Mouse (Mus musculus): ENCODE data around the gene Mfap3.
"Not testable (repeated sequence)": the region's sequence is repeated elsewhere in the genome, so short reads cannot be mapped to it uniquely, and the experiment has no call there.

The Mfap3 gene

DNA sequence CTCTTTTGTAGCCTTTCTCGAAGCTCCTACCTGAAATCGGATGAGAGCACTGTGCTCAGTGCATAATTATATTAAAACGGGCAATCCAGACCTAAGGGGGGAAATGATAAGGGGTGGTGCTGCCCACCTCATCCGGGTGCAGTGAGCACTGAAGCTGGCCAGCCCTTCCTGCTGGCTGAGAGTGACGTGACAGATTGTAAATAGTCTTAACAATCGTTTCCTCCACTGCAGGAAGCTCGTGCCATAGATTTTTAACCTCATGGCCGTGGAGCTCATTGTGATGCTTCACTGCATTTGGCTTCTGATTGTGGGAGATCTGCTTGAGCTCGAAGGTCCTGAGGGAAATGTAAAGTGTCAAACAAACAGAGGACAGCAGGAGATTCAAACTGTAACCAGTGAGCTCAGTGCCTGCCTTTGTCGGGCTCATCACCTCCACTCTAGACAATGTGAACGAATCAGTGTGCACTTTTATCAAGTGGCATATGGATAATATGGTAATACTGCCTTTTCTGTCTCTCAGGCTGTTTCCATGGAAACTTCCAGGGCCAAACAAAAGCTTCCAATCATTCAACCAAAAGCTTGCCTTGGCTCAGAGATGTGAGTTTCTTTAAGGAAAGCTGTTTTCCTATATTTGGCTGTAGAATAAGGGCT, 13.0 kb downstream of the Mfap3 start:
- no peak for DNase-seq

DNA sequence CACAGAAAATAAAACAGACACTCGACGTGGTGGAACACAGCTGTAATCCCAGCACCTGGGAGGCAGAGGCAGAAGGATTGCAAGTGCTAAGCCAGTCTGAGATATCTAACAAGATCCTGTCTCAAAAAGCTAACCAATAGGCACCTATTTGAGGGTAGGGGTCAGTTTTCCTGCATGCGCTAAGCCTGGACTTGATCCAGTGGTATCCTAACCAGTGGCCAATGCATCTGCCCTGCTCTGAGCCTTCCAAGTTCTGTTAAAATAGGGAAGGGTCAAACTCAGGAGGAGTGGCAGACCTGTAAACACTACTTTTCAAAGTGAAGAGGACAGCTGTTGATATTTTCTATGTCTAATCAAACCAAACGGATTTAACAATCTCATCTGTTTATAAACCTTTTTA, 13.8 kb downstream of the Mfap3 start:
- DNase-seq = no peak

DNA sequence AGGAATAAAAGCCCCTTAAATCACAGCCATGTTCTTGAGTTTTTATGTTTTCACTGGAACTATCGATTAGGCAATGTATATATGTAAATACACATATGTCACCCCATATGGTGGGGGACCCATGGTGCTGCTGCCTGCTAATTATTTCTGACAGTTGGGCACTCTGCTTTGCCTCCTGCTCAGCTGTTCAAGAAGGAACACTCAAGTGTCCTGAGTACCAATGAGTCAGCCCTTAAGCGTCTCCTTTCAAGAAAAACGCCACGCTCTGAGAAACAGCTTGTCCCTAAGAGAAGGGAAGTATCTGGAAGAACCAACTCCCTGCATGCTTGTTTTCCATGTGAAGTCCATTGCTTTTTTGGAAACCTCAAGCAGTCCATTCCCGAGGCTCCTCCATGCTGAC, 17.4 kb downstream of the Mfap3 start:
- no peak for DNase-seq

DNA sequence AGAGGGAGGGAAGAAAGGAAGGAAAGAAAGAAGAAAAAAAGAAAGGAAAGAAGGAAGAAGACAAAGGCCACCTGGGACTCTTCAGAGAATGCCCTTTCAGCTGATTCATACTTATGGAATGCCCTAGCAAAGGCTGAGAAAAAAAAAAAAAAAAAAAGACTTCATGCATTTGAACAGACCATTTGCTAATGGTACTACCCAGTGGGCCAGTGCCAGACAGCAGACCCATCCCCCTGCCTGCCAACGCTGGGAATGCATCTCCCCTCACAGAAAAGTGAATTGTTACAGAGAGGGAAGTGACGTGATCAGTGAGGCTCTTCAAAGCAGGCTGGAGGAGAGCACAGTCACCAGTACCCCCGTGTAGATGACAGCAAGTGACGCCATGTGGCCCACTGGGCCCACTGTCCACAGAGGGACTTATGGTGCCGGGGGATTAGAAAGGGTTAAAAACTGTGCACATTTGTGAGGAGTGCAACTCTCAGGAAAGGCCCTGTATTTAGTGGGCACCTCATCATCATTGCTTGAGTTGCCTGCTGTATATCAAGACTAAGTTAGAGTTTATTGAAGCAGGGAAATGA, 21.5 kb downstream of the Mfap3 start:
- DNase-seq = no peak

DNA sequence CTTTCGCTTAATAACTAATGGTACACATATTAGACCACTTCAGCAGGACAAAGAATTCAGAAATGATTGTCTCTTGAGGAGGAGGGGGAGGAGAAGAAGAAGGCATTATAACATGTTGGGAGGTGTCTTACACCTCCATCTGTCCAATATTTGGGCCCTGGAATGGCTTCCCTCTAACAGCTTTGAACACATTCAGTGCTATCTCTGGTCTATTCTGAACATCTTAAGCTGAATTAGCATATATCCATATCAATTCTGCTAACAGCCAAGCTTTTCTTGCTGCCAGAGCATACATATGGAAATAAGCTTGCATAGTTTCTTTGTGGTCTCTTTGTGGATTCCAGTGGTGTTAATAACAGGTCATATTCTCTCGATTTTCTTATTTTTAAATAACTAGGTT, 22.2 kb downstream of the Mfap3 start:
- DNase-seq = no peak

DNA sequence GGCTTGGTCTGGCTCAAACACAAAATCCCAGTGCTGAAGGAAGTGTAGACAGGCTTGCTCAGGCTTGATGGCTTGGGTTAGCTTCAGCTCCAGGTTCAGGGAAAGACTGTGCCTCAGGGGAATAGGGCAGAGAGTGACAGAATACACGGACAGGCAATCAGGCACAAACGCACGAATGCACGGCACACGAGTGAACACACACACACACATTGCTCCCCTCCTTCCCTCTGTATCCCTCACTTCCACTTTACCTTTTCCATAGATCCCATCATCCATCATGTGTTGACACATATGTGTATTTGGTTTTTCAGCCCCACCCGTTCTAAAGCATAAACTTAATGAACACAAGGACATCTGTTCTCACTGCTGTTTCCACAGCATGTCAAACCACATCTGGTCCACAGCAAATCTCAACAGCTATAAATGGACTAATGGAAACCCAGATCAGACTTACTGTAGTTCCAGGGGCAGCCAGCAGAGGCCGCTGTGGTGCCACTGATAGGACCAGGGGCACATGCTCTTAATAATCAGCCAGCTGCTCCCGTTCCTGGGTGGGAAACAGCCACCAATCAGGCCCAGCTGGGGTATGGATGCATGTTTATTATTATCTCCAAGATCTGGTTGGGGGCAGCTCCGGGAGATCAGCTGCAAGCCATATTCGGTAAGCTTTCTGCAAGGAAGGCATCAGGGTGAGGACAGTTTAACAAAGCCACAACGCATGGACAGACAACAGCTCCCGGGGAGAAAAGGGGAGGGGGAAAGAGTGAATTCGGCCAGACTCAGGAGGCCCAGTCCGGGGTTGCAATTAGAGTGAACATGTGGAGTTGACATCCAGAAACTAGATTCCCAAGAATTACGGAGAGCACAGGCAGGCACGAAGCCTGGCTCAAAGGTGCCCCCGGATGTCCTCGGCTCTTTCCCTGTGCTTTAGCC, 30.4 kb downstream of the Mfap3 start:
- DNase-seq = peak; percentile 90 to 94

DNA sequence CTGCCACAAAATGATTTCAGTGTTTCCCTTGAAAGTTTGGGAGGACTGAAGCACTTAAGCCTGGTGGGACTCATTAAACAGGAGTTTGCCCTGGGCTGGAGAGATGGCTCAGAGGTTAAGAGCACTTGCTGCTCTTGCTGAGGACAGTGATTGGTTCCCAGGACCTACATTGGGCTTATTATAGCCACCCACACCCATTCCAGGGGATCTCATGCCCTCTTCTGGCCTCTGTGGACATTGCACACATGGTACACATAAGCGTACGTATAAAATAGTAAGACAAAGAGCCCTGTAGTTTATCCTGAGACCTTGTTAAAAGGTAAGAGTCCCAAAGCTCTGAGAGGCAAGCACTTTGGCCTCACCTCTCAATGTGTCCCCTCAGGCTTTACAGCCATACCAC, 31.8 kb downstream of the Mfap3 start:
- peak in 1 of 2 experiments; percentile 29 for DNase-seq

DNA sequence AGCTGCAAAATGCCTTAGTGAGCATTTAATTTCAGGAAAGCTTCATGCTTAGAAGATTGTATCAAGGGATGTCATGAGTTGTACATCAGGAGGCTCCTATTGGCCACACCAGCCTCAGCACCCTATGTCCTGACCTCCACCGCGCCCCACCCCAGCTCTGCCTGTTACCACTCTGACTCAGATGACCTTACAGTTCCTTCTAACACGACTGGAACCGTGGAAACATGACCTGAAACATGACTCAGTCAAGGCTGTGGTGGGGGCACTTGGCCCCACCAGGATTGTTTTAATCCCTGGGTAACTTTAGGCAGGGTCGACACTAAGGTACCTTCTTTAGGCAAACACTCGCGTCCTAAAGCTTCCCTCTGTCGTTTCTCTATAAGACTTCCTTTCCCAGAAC, 32.6 kb downstream of the Mfap3 start:
- DNase-seq = no peak

DNA sequence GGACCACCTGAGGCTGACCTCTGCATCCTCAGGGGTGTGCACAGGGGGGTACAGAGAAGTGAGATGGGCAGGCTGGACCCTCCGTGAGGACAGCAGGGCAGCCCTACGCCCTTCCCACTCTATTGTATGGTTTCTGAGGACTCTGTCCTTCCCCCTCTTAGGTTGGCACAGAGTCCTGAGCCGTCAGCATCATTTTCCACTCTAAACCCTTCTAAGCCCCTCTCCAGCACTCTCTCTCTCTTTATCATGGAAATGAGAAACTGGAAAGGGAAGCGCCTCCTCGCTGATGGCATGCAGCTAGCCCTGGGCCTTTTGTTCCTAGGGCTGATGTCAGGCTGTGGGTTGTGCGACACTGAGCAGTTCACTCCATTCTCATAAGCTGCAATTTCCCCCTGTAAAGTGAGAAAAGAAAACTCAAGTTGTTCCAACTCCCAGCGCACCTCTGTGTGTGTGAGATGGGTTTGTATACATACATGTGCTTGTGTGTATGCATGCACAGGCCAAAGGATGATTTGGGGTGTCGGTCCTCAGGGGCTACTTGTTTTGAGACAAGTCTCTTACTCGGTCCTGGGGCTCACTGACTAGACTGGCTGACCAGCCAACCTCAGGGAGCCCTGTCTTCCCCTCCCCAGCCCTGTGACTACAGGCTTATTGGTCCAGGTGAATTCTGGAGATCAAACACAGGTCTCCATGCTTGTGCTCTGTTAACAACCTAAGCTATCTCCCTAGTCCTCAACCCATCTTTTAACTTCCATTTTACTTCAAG, 34.7 kb downstream of the Mfap3 start:
- no peak for DNase-seq

DNA sequence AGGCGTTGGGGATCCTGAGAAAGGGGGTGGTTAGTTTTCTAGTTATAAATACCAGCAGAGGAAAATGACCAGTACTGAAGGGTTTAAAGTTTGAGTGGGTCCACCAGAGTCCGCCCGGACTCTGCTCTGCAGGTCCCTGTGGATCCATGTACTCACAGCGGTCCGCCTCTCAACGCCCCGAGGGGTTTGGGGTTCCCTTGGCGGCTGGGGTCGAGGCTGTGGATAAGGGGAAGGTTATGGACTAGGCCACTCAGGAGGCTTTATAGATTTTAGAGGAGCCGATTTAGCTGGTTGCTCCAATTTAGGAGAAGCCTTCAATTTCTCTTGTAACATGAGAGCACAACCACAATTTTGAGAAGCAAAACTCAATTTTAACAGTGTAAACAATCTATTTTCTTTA, 39.5 kb downstream of the Mfap3 start:
- not testable (repeated sequence) for DNase-seq

DNA sequence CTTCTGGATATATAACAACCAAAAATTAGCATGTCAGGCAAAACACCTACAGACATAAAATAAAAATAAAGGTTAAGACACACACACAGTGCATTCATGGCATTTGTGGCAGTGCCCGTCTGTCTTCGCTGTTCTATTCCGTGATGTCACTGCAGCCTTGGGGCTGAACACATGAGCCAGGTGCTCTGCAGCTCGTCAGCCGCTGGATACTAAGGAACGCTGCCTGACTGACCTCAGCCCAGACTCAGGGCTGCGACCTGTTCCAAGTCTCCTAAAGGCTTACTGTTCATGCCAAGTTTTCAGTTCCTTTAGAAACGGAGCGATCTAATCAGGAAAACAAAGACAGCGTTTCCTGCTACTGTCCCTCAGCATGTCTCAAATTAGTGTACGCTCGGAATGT, 46.1 kb downstream of the Mfap3 start:
- no peak for DNase-seq

DNA sequence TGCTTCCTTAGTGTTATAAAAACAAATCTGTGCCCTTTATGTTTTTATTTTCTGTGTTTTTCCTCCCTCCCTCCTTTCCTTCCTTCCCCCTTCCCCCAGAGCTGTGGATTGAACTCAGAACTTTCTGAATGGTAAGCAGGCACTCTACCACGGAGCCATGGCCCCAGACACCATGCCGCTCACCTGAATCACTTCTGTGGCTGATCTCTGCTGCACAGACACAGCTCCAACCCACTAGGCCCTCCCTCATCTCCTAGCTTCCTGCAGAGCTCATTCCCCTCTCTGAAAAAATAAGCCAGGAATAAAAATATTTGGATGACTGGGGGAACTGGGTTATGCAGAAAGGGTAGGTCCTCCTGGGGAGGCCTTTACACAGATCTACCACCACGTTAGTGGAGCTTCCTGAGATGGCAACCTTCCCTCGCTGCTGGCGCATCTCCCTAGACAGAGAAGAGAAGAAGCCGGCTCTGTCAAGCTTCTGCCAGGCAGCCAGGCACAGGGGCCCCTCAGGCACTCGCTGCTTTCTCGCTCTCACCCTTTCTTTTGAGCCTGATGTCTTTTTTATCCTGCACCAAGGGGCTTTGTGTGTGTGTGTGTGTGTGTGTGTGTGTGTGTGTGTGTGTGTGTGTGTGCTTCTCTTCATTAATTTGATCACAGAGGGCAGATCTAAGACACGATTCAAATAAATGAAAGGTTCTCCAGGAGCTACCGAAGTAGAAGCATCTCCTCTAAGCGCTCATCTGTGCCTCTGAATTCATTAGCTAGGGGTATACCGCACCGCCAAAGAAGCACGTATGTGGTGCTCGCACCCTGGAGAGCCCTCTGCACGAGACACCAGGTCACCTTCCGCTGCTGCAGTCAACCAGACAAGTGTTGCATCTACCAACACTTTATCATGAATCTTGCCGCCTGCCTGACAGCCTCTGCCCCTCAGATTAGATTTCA, 47.9 kb downstream of the Mfap3 start:
- DNase-seq = peak; percentile 62 to 69

DNA sequence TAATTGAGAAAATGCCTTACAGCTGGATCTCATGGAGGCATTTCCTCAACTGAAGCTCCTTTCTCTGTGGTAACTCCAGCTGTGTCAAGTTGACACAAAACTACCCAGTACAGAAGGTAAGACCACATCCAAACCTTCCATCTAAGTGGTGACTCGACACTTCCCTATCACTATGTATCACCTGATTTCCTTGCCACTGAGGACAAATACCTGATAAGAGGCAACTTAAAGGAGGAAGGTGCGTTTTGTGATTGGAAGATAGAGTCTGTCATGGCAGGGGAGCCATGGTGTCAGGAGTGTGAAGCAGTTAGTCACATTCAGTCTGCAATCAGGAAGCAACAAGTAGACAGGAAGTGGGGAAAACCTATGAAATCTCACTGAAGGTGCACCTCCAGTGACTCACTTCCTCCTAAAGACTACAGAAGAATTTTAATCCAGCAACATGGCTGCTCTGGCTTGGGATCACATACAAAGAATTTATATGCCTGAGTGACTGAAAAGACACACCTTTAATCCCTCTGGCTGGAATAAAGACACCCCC, 50.6 kb downstream of the Mfap3 start:
- DNase-seq = no peak

DNA sequence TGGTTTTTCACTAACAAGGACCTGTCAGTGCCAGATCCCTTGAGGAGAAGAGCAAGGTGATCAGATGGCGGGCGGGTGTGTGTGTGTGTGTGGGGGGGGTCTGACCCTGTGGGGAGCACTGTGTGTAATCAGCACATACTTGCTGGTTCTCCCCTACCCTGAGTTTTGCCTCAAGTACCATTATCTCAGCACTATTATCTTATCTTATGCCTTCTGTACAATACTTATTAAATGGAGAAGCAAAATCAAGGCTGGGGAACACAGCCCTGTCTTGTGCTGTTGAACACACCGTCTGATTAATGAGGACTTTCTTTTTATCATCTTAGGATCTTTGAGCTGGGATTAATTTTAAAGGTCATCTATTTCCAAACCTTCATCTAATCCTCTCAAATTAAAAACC, 52.6 kb downstream of the Mfap3 start:
- DNase-seq = no peak

DNA sequence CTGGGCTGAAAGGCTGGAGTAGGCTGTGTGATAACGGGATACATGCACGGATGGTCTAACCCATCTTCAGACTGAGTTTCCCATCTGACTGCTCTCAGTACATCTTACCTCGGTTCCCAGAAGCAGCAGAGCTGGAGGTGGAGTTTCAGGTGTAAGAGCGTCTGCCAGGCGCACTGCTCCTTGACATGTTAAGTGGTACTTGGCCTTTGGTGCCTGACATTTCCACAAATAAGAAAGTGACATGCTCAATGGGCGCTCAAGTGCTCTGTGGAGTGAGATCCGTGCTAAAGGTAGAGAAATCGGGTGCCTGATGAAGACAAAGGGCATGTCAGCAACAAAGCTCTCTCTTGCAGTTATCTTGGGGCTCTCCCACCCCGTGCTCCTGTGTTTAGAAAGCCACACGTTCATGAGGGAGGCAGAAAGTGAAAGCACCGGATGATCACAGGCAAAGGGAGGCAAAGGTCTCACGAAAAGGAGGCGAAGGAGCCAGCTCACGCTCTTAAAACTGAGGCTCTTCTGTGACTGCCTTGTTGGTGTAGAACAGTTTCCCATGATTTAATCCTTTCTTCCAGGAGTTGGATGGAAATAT, 55.3 kb downstream of the Mfap3 start:
- DNase-seq = no peak

DNA sequence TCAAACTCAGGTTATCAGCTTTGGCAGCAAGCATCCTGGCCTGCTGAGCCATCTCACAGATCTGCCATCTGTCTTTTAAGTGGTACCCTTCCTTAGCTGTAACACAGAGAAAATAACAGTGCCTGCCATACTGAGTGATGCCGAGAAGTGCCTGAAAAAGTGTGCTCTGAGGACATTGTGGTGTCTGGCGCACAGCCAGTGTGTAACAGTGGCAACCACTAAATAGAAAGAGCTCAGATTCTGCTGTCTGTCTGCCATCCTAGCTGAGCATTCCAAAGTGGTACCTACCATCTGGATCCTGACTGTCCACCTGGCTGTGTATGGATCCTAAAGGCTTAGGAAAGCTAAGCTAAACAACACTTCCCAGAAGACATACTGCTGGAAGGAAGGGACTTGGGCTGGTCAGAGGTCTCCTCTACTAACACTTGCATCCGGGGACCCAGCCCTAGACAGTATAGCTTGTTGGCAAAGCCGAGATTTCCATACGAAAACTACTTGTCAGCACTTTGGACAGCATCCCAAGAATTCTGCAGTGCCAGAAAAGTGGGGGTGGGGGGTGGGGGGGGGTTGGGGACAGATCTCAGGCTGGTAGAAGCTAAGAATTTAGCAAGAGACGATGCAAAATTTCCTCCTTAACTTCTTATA, 58.5 kb downstream of the Mfap3 start:
- peak; percentile 55 to 73 for DNase-seq

DNA sequence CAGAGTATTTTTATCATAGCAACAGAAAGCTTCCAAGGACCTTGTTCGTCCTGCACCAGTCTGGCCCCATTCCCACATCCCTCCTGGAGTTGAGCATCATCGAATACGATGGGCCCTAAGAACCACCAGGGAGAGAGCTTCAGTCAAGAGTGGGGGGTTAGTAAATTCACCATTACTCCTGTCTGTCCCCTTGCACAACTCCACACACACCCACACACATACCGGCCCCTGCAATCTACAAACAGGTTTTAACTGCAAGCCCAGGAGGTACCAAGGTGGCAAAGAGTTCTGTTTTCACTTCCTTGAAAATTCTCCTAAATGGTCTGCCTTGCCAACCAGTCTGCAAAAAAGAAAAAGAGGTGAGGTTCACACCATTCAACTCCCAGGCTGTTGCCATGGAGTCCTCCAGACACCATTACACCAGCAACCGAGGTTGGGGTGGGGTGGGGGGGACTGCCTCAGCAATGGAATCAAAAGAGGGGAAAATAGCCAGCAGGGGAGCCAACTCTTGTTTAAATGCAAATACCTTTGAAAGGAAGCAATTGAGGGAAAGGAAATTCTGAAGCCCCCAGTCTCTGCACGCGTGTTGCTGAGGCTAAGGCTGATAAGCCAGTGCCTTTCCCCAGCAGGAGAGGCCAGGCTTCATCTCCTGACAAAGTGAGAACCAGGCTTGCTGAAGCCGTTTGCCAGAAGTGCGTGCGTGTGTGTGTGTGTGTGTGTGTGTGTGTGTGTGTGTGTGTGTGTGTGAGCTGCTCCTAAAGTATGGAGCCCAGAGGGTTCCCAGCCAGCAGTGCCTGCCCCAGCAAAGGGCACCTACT, 64.6 kb downstream of the Mfap3 start:
- peak in 1 of 2 experiments; percentile 31 for DNase-seq
